Mouse (Mus musculus) hindbrain, postnatal 0 days (tissue): Measurements from ENCODE around the gene Prkar1b. TPM values are rescaled to one million over a fixed set of nuclear protein-coding genes. Genes with fewer than 3 reads are reported as not detected.
A peak's percentile ranks its signal among the peaks of the same experiment; 100 is the strongest.

Source experiments
- ATAC-seq: fragments of 200-750 bp; cut with Nextera tagmentation; 2 replicates; pipeline ENCODE4 v1.8.0; 2017; ENCODE audit warnings: mild to moderate bottlenecking, moderate TSS enrichment, moderate library complexity
- DNase-seq: peaks from one replicate; pipeline ENCODE4 v3.0.0-alpha.2; 2015; ENCODE audit warnings: low spot score
- H3K27ac ChIP-seq: fragments of 300-500 bp; sonication (generic); 2 replicates; pipeline ENCODE4 v1.5.1; 2014; ENCODE audit warnings: mild to moderate bottlenecking
- H3K27me3 ChIP-seq: fragments of 300-500 bp; sonication (generic); 2 replicates; pipeline ENCODE4 v1.6.1; 2014; ENCODE audit warnings: low read length, mixed read lengths; ENCODE audit not compliant: insufficient read depth
- H3K36me3 ChIP-seq: fragments of 300-500 bp; sonication (generic); 2 replicates; pipeline ENCODE4 v1.6.1; 2014; ENCODE audit warnings: low read length, mixed read lengths; ENCODE audit not compliant: insufficient read depth
- H3K4me1 ChIP-seq: fragments of 300-500 bp; sonication (generic); 2 replicates; pipeline ENCODE4 v1.6.1; 2014; ENCODE audit warnings: antibody characterized with exemption, low read length, mixed read lengths; ENCODE audit not compliant: insufficient read depth
- H3K4me2 ChIP-seq: fragments of 300-500 bp; sonication (generic); 2 replicates; pipeline ENCODE4 v1.6.1; 2014; ENCODE audit warnings: low read depth, mild to moderate bottlenecking, low read length, moderate library complexity, mixed read lengths
- H3K4me3 ChIP-seq: fragments of 300-500 bp; sonication (generic); 2 replicates; pipeline ENCODE4 v1.5.1; 2014; ENCODE audit warnings: low read length
- H3K9ac ChIP-seq: fragments of 300-500 bp; sonication (generic); replicated peaks from 2 replicates; pipeline ENCODE4 v1.6.1; 2014; ENCODE audit warnings: mild to moderate bottlenecking, low read length, moderate library complexity, mixed read lengths
- H3K9me3 ChIP-seq: fragments of 300-500 bp; sonication (generic); 2 replicates; pipeline ENCODE4 v1.6.1; 2016; ENCODE audit warnings: low read length, mixed read lengths
- CTCF ChIP-seq: IDR thresholded peaks from 2 replicates; pipeline ENCODE4 v1.5.1; 2016; ENCODE audit warnings: antibody characterized with exemption, control low read depth, low read depth
- WGBS: fragments of 180-500 bp; shearing (Covaris S2); extraction: QIAGEN DNeasy Blood & Tissue Kit; methylation state at CpG from one replicate; pipeline ENCODE4 v1.1.7; 2014; 5-methylcytosine and 5-hydroxymethylcytosine counted together
- polyA plus RNA-seq: library from polyadenylated mRNA; unstranded; fragments of >200 nt; fragmentation: Nextera tagmentation; extraction: Ambion mirVana; gene quantifications from 2 replicates; pipeline ENCODE4 v1.2.1, GENCODE M21; 2015
- total RNA-seq: library from RNA; depleted of rRNA; stranded (reverse); fragments of >200 nt; gene quantifications from 2 replicates; pipeline ENCODE4 v1.2.3, GENCODE M21; 2014

Gene Prkar1b
- total and polyA plus RNA-seq, 2 experiments from 2014 or later = 264 to 322 TPM

DNA sequence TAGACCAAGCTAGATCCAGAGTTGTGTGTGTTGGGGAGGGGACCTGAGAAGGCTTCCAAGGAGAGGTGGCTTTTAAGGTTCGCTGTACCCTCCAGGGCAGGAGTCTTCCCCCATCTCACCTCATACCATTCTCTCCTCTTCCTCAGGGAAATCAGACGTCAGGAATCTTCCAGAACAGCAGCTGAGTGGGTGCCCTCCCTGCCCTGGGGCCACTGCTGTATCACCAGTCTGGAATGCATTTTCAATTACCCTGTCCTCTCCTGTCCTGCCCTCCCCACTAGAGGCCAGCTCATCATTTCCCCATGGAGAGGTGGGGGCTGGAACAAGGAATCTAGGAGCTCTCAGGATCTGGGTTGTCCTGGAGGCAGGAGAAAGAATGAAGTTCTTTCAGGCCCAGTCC, 139.2 kb downstream of the Prkar1b start:
- Histone ChIP-seq H3K27ac (no peak overlapping the region), H3K4me1 (no peaks in the 10 kb centered on the region), H3K9ac (no peak overlapping the region), H3K4me2 (no peak overlapping the region), H3K27me3 (no peaks in the 10 kb centered on the region), H3K4me3 (no peak overlapping the region), H3K36me3 (no peaks in the 10 kb centered on the region), H3K9me3 (no peaks in the 10 kb centered on the region)
- DNase-seq (no peak), ATAC-seq (no peak)
- TF ChIP-seq CTCF = no peak
- WGBS = 73% methylated on average over 2 of the region's 2 CpGs

DNA sequence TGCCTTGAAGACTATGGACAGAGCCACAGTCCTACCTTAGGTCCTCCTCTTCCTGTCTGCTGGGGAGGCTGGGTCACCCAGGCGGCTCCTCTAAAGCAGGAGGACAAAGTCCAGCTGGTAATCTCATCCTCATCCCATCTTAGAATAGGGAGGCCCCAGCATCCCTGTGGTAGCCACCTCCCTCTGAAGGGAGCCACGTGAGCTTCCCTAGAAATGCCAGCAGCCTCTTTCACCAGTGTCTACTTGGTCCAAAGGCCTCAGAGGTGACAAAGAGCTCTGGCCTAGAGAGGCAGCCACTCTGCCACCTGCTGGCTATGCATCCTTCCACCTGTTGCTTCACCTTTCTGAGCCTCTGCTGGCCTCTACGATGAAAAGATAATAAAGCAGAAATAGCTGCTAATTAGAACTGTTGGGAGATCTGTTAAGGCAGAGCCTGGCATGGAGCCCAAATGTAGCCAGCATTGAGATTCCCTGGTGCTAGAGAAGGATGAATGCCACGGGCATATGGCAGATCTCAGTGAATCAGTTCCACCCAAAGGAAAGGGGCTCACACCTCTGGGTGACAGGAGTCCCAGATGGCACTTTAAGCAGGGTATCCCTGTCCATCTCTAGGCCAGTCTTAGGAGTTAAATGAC, 142.5 kb downstream of the Prkar1b start:
- no peak overlapping the region for H3K27ac ChIP-seq
- no peak overlapping the region for H3K4me2 ChIP-seq
- DNase-seq (peak; percentile 34), ATAC-seq (no peak)
- H3K27me3 ChIP-seq = no peaks in the 10 kb centered on the region
- H3K4me1 ChIP-seq = no peaks in the 10 kb centered on the region
- no peaks in the 10 kb centered on the region for H3K9me3 ChIP-seq
- no peaks in the 10 kb centered on the region for H3K36me3 ChIP-seq
- no peak overlapping the region for H3K9ac ChIP-seq
- TF ChIP-seq CTCF = peak; percentile 49
- no peak overlapping the region for H3K4me3 ChIP-seq
- 44% methylated on average over 4 of the region's 4 CpGs for WGBS

DNA sequence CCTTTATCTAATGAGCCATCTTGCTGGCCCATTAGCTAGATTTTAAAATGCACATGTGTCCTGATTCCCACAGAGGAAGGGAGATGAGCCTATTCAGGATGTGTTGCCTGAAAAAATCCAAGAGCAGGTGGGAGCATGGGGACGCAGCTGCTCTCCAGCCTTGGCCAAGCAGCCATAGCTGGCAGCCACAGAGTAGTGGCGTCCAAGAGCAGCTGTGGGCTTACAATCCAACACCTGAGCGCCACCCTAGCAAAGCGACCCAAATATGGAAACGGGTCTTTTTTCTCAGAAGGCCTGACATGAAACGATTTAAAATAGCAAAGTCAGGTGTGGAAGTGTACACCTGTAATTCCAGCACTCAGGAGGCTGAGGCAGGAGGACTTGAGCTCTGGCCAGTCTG, 145.2 kb downstream of the Prkar1b start:
- H3K4me1 ChIP-seq = no peaks in the 10 kb centered on the region
- no peaks in the 10 kb centered on the region for H3K36me3 ChIP-seq
- H3K27me3 ChIP-seq = no peaks in the 10 kb centered on the region; the same call in 1 of the 2 replicates
- peak; percentile 26 for DNase-seq
- no peak for ATAC-seq
- no peak overlapping the region for H3K27ac ChIP-seq
- H3K4me2 ChIP-seq = no peak overlapping the region
- H3K9ac ChIP-seq = no peak overlapping the region
- no peaks in the 10 kb centered on the region for H3K9me3 ChIP-seq
- no peak overlapping the region for H3K4me3 ChIP-seq
- WGBS = 64% methylated on average over 6 of the region's 6 CpGs
- TF ChIP-seq CTCF = no peak

DNA sequence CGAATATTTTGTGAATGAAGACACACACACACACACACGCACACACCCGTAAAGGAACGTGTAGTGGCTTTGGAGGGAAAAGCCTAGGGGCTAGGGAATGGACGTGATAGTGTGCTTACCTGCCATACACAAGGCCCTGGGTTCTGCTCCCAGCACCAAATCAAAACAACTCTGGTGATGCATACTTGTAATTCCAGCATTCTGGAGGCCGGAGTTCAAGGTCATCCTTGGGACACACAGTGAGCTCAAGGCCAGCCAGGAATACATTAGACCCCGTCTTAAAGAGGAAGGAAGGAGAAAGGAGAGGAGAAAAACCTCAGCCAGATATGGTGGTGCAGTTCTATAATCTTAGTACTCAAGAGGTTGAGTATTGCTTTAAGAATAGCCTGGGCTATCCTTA, 150.1 kb downstream of the Prkar1b start:
- no peak overlapping the region for H3K4me3 ChIP-seq
- no peak overlapping the region for H3K27ac ChIP-seq
- H3K9me3 ChIP-seq = no peaks in the 10 kb centered on the region
- no peak for TF ChIP-seq CTCF
- H3K36me3 ChIP-seq = no peaks in the 10 kb centered on the region
- peaks cover 8% of the 10 kb centered on the region; the same call in 1 of the 2 replicates for H3K27me3 ChIP-seq
- no peak for DNase-seq
- no peak for ATAC-seq
- H3K4me2 ChIP-seq = no peak overlapping the region
- H3K9ac ChIP-seq = no peak overlapping the region
- H3K4me1 ChIP-seq = peaks cover 15% of the 10 kb centered on the region
- WGBS = 83% methylated on average over 7 of the region's 7 CpGs

DNA sequence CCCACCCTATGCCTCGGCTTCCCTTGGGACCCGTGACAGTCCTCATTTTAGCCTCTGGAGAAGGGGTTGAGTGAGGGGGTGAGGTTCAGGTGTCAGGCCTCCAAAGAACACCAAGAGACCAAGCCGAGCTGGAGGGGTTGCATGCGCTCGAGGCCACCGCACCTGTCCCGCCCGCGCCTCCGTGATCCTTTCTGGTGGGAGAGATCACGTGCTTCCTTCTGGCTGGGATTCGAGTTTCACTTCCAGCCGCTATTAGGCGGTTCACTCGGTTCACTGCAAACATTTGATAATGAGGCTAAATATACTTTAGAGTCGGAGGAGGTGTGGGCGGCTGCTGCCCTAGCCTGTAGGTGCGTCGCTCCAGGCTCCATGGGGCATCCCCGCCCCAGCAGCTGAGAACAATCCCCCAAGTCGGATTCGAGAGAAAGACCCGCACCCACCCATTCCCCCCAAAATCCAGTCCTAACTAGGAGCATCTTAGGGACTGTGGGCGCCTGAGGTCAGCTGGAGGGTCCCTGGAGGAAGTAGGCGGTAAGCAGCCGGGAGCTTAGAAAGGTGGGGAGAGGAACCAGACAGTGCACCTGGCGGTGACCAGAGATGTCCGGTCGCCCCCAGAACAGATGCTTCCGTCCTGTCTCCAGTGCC, 151.7 kb downstream of the Prkar1b start:
- DNase-seq (peak; percentile 20), ATAC-seq (no peak)
- Histone ChIP-seq H3K9me3 (no peaks in the 10 kb centered on the region), H3K4me1 (peaks cover 22% of the 10 kb centered on the region), H3K9ac (peak overlapping the region; percentile 37; the same call in 1 of the 2 replicates), H3K27me3 (peaks cover 8% of the 10 kb centered on the region), H3K36me3 (no peaks in the 10 kb centered on the region), H3K4me3 (peak overlapping the region; percentile 32), H3K27ac (no peak overlapping the region), H3K4me2 (peak overlapping the region; percentile 82)
- WGBS = 2% methylated on average over 30 of the region's 30 CpGs
- TF ChIP-seq CTCF = no peak

DNA sequence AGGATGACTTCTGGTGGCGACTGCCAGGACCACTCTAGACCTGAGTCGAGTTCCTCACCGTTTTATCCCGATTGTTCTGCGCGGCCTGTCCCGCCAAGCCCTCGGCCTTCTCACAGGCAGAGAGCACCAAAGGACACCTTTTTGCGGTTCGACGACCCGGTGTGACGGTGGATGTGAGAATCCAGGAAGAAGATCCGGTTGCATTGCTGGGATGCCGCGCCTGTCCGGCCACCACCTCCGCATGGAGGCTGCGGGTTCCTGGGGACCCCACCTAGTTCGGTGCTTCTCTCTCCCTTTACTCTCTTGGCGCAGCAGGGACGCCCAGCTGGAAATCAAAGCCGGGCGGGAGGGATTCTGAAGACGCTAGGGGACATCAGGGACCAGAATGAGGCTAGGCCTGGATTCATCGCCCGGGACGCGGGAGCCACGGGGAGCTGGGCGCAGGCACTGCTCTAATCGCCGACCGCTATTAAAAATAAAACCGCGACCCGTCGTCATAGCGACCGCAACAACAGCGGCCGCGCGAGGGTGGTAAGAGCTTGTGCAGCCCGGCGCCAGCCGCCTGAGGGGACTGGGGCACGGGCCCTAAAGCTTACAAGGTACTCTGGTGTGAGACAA, 152.5 kb downstream of the Prkar1b start, which contains the start of gene Pdgfa:
Gene Pdgfa, minus strand, starts transcription at position 200 of the 618 bp plus-strand sequence.
- peak within 1 kb of the TSS; percentile 82 for H3K4me2 ChIP-seq
- WGBS = 5% methylated on average over 48 of the region's 48 CpGs
- peak within 1 kb of the TSS; percentile 79 for H3K9ac ChIP-seq
- no peaks in the 10 kb centered on the region for H3K36me3 ChIP-seq
- H3K4me3 ChIP-seq = peak within 1 kb of the TSS; percentile 71
- peak within 1 kb of the TSS; percentile 88; the same call in 1 of the 2 replicates for H3K27ac ChIP-seq
- peaks cover 26% of the 10 kb centered on the region for H3K4me1 ChIP-seq
- H3K27me3 ChIP-seq = peaks cover 8% of the 10 kb centered on the region
- no peaks in the 10 kb centered on the region for H3K9me3 ChIP-seq
- 0 out of 2 replicates have a peak, but pooled peaks have one; percentile 10 for TF ChIP-seq CTCF
- ATAC-seq = no peak
- DNase-seq = peak; percentile 82
